Mouse (Mus musculus) hindbrain, postnatal 0 days (tissue): ENCODE results near the gene Scaf8. TPM values are rescaled to one million over a fixed set of nuclear protein-coding genes. Genes with fewer than 3 reads are reported as not detected.

Experiments
- ATAC-seq: fragments of 200-750 bp; cut with Nextera tagmentation; 2 replicates; pipeline ENCODE4 v1.8.0; 2017; ENCODE audit warnings: mild to moderate bottlenecking, moderate TSS enrichment, moderate library complexity
- DNase-seq: peaks from one replicate; pipeline ENCODE4 v3.0.0-alpha.2; 2015; ENCODE audit warnings: low spot score
- H3K27ac ChIP-seq: fragments of 300-500 bp; sonication (generic); 2 replicates; pipeline ENCODE4 v1.5.1; 2014; ENCODE audit warnings: mild to moderate bottlenecking
- H3K27me3 ChIP-seq: fragments of 300-500 bp; sonication (generic); 2 replicates; pipeline ENCODE4 v1.6.1; 2014; ENCODE audit warnings: low read length, mixed read lengths; ENCODE audit not compliant: insufficient read depth
- H3K36me3 ChIP-seq: fragments of 300-500 bp; sonication (generic); 2 replicates; pipeline ENCODE4 v1.6.1; 2014; ENCODE audit warnings: low read length, mixed read lengths; ENCODE audit not compliant: insufficient read depth
- H3K4me1 ChIP-seq: fragments of 300-500 bp; sonication (generic); 2 replicates; pipeline ENCODE4 v1.6.1; 2014; ENCODE audit warnings: antibody characterized with exemption, low read length, mixed read lengths; ENCODE audit not compliant: insufficient read depth
- H3K4me2 ChIP-seq: fragments of 300-500 bp; sonication (generic); 2 replicates; pipeline ENCODE4 v1.6.1; 2014; ENCODE audit warnings: low read depth, mild to moderate bottlenecking, low read length, moderate library complexity, mixed read lengths
- H3K4me3 ChIP-seq: fragments of 300-500 bp; sonication (generic); 2 replicates; pipeline ENCODE4 v1.5.1; 2014; ENCODE audit warnings: low read length
- H3K9ac ChIP-seq: fragments of 300-500 bp; sonication (generic); replicated peaks from 2 replicates; pipeline ENCODE4 v1.6.1; 2014; ENCODE audit warnings: mild to moderate bottlenecking, low read length, moderate library complexity, mixed read lengths
- H3K9me3 ChIP-seq: fragments of 300-500 bp; sonication (generic); 2 replicates; pipeline ENCODE4 v1.6.1; 2016; ENCODE audit warnings: low read length, mixed read lengths
- CTCF ChIP-seq: IDR thresholded peaks from 2 replicates; pipeline ENCODE4 v1.5.1; 2016; ENCODE audit warnings: antibody characterized with exemption, control low read depth, low read depth
- WGBS: fragments of 180-500 bp; shearing (Covaris S2); extraction: QIAGEN DNeasy Blood & Tissue Kit; methylation state at CpG from one replicate; pipeline ENCODE4 v1.1.7; 2014; 5-methylcytosine and 5-hydroxymethylcytosine counted together
- polyA plus RNA-seq: library from polyadenylated mRNA; unstranded; fragments of >200 nt; fragmentation: Nextera tagmentation; extraction: Ambion mirVana; gene quantifications from 2 replicates; pipeline ENCODE4 v1.2.1, GENCODE M21; 2015
- total RNA-seq: library from RNA; depleted of rRNA; stranded (reverse); fragments of >200 nt; gene quantifications from 2 replicates; pipeline ENCODE4 v1.2.3, GENCODE M21; 2014

Gene Scaf8
- total and polyA plus RNA-seq, 2 experiments from 2014 or later: 15.1 to 42.8 TPM

- H3K9ac ChIP-seq: no peak overlapping the region
- no peak for TF ChIP-seq CTCF
- ATAC-seq (no peak), DNase-seq (peak; percentile 18)
- no peaks in the 10 kb centered on the region for H3K4me1 ChIP-seq
- H3K36me3 ChIP-seq: peaks cover 19% of the 10 kb centered on the region; the same call in 1 of the 2 replicates
- H3K4me3 ChIP-seq: no peak overlapping the region
- H3K27me3 ChIP-seq: no peaks in the 10 kb centered on the region
- no peak overlapping the region for H3K27ac ChIP-seq
- H3K9me3 ChIP-seq: no peaks in the 10 kb centered on the region
- H3K4me2 ChIP-seq: no peak overlapping the region
- WGBS: 77% methylated on average over 8 of the region's 8 CpGs
These were observed 85.6 kb downstream of the Scaf8 start for GRCm38 (mm10) chr17:3200328-3200727.

- WGBS: 87% methylated on average over 4 of the region's 4 CpGs
- Histone ChIP-seq H3K9ac (no peak overlapping the region), H3K27me3 (no peaks in the 10 kb centered on the region), H3K4me1 (no peaks in the 10 kb centered on the region), H3K4me3 (no peak overlapping the region), H3K9me3 (no peaks in the 10 kb centered on the region), H3K36me3 (no peaks in the 10 kb centered on the region; the same call in 1 of the 2 replicates), H3K4me2 (no peak overlapping the region), H3K27ac (no peak overlapping the region)
- DNase-seq: no peak
- no peak for TF ChIP-seq CTCF
- ATAC-seq: no peak
These were observed 89.1 kb downstream of the Scaf8 start for GRCm38 (mm10) chr17:3203916-3204315.

- ATAC-seq: no peak
- Histone ChIP-seq H3K36me3 (no peaks in the 10 kb centered on the region; the same call in 1 of the 2 replicates), H3K27ac (no peak overlapping the region), H3K4me3 (no peak overlapping the region), H3K4me1 (no peaks in the 10 kb centered on the region), H3K4me2 (no peak overlapping the region), H3K27me3 (no peaks in the 10 kb centered on the region), H3K9ac (no peak overlapping the region), H3K9me3 (no peaks in the 10 kb centered on the region)
- 96% methylated on average over 7 of the region's 7 CpGs for WGBS
- TF ChIP-seq CTCF: no peak
- no peak for DNase-seq
These were observed 90.1 kb downstream of the Scaf8 start for GRCm38 (mm10) chr17:3204826-3205405.

- no peak overlapping the region for H3K4me3 ChIP-seq
- DNase-seq (no peak), ATAC-seq (no peak)
- no peaks in the 10 kb centered on the region for H3K9me3 ChIP-seq
- TF ChIP-seq CTCF: no peak
- H3K4me2 ChIP-seq: no peak overlapping the region
- no peaks in the 10 kb centered on the region for H3K4me1 ChIP-seq
- no peak overlapping the region for H3K9ac ChIP-seq
- no peaks in the 10 kb centered on the region for H3K27me3 ChIP-seq
- no peak overlapping the region for H3K27ac ChIP-seq
- WGBS: 55% methylated on average over 2 of the region's 2 CpGs
- H3K36me3 ChIP-seq: no peaks in the 10 kb centered on the region; the same call in 1 of the 2 replicates
These were observed 92.0 kb downstream of the Scaf8 start for GRCm38 (mm10) chr17:3206527-3207398.

GRCm38 (mm10) chr17:3207529-3208240 is 92.9 kb downstream of the Scaf8 start:
- no peak for ATAC-seq

GRCm38 (mm10) chr17:3208471-3208870 is 93.7 kb downstream of the Scaf8 start:
- Histone ChIP-seq H3K4me2 (no peak overlapping the region), H3K4me3 (no peak overlapping the region), H3K9ac (no peak overlapping the region), H3K36me3 (peaks cover 5% of the 10 kb centered on the region; the same call in 1 of the 2 replicates), H3K27ac (no peak overlapping the region), H3K9me3 (no peaks in the 10 kb centered on the region), H3K27me3 (no peaks in the 10 kb centered on the region), H3K4me1 (no peaks in the 10 kb centered on the region)
- 94% methylated on average over 1 of the region's 1 CpGs for WGBS
- DNase-seq: no peak
- no peak for ATAC-seq
- no peak for TF ChIP-seq CTCF

More at GRCm38 (mm10) chr17:3207529-3208240, 92.9 kb downstream of the Scaf8 start:
- no peaks in the 10 kb centered on the region for H3K9me3 ChIP-seq
- H3K27ac ChIP-seq: no peak overlapping the region
- no peak overlapping the region for H3K4me3 ChIP-seq
- whole genome bisulfite sequencing: 89% methylated on average over 6 of the region's 6 CpGs
- no peak for TF ChIP-seq CTCF
- no peak for DNase-seq
- no peaks in the 10 kb centered on the region; the same call in 1 of the 2 replicates for H3K36me3 ChIP-seq
- H3K4me1 ChIP-seq: no peaks in the 10 kb centered on the region
- no peak overlapping the region for H3K4me2 ChIP-seq
- H3K9ac ChIP-seq: no peak overlapping the region
- H3K27me3 ChIP-seq: no peaks in the 10 kb centered on the region
